Mouse (Mus musculus): ENCODE results near the gene Ranbp3. TPM values are rescaled to one million over a fixed set of nuclear protein-coding genes. Genes with fewer than 3 reads are reported as not detected.

Gene Ranbp3
- total and polyA plus RNA-seq, 3 experiments, result 77.9 to 86.0 (median 79.5) TPM

- H3K9ac ChIP-seq (ENCODE audit: insufficient read depth, low read depth), result no peak overlapping the region
- H3K4me3 ChIP-seq (replicated peaks in 1 of 3; ENCODE audit: low read depth in 2 of 3, low read length in 2 of 3, poor library complexity in 1 of 3), result no peak overlapping the region
- no peak for DNase-seq (ENCODE audit: extremely low read depth)
- H3K27me3 ChIP-seq (replicated peaks), result peaks cover 36% of the 10 kb centered on the region
- H3K9me3 ChIP-seq (replicated peaks; ENCODE audit: low read length), result no peaks in the 10 kb centered on the region
- H3K4me2 ChIP-seq (ENCODE audit: insufficient read depth, low read depth, poor library complexity, severe bottlenecking), result 0 out of 2 replicates have a peak overlapping the region, but pooled peaks have one; percentile 5
- dilution Hi-C loops (cut with MboI; ENCODE audit: extremely low pct_ligation_motif_present, extremely low pct_unique_long_range_greater_than_20kb, low sequenced_read_pairs), result no loop called here
- in situ Hi-C loops (cut with MboI; ENCODE audit: low pct_ligation_motif_present, low pct_unique_long_range_greater_than_20kb, low sequenced_read_pairs), result no loop called here
- H3K4me1 ChIP-seq (ENCODE audit: control insufficient read depth in 1 of 2, insufficient read depth in 2 of 2), result peaks cover 6 to 24% of the 10 kb centered on the region in 2 experiments
- H3K36me3 ChIP-seq (replicated peaks in 1 of 2; ENCODE audit: control insufficient read depth in 1 of 2, insufficient read depth in 1 of 2, low read length in 1 of 2), result peaks cover 5 to 16% of the 10 kb centered on the region in 2 experiments
- no peaks in the 10 kb centered on the region for H3K79me2 ChIP-seq (replicated peaks; ENCODE audit: control insufficient read depth, extremely low read depth, insufficient read depth, poor library complexity, severe bottlenecking)
- TF ChIP-seq ZC3H11A (IDR thresholded peaks at IDR 0.05; ENCODE audit: low read depth, low read length) (no peak), MAZ (IDR thresholded peaks at IDR 0.05; ENCODE audit: low read depth, low read length) (no peak), MXI1 (IDR thresholded peaks at IDR 0.05; ENCODE audit: low read depth, low read length) (no peak), MAFK (IDR thresholded peaks at IDR 0.05; ENCODE audit: insufficient replicate concordance, low read length) (no peak), POLR2A (IDR thresholded peaks at IDR 0.05; ENCODE audit: low read depth, low read length) (no peak), EP300 (IDR thresholded peaks at IDR 0.05; ENCODE audit: low read length) (no peak), MEF2A (IDR thresholded peaks at IDR 0.05; ENCODE audit: borderline replicate concordance, low read depth, low read length) (no peak), HCFC1 (IDR thresholded peaks at IDR 0.05; ENCODE audit: low read depth, low read length) (no peak), E2F4 (IDR thresholded peaks at IDR 0.05; ENCODE audit: insufficient replicate concordance, low read depth, low read length) (no peak), NRF1 (IDR thresholded peaks at IDR 0.05; ENCODE audit: low read depth, low read length) (no peak), ETS1 (conservative IDR thresholded peaks at IDR 0.05; ENCODE audit: low read depth, low read length) (no peak), USF2 (conservative IDR thresholded peaks at IDR 0.05; ENCODE audit: low read depth, low read length) (no peak), SMC3 (IDR thresholded peaks at IDR 0.05; ENCODE audit: low read depth, low read length) (no peak), CTCF (conservative IDR thresholded peaks at IDR 0.05 in 1 of 2, IDR thresholded peaks at IDR 0.05 in 1 of 2; ENCODE audit: low read depth in 2 of 2, low read length in 2 of 2) (no peak), SIN3A (IDR thresholded peaks at IDR 0.05; ENCODE audit: low read length) (no peak), MYC (IDR thresholded peaks at IDR 0.05; ENCODE audit: low read depth, low read length) (no peak), KAT2A (IDR thresholded peaks at IDR 0.05; ENCODE audit: insufficient replicate concordance, low read length) (no peak), UBTF (IDR thresholded peaks at IDR 0.05; ENCODE audit: low read depth, low read length) (no peak), GABPA (IDR thresholded peaks at IDR 0.05; ENCODE audit: insufficient replicate concordance, low read depth, low read length) (no peak)
- no peak overlapping the region for H3K27ac ChIP-seq (ENCODE audit: insufficient read depth, low read depth)
These were observed 55.0 kb downstream of the Ranbp3 start for GRCm38 (mm10) chr17:56728117-56728516.

- dilution Hi-C loops (cut with MboI; ENCODE audit: extremely low pct_ligation_motif_present, extremely low pct_unique_long_range_greater_than_20kb, low sequenced_read_pairs), result no loop called here
- Histone ChIP-seq H3K79me2 (replicated peaks; ENCODE audit: control insufficient read depth, extremely low read depth, insufficient read depth, poor library complexity, severe bottlenecking) (no peaks in the 10 kb centered on the region), H3K4me2 (ENCODE audit: insufficient read depth, low read depth, poor library complexity, severe bottlenecking) (no peak overlapping the region), H3K9me3 (replicated peaks; ENCODE audit: low read length) (no peaks in the 10 kb centered on the region), H3K4me3 (replicated peaks in 1 of 3; ENCODE audit: low read depth in 2 of 3, low read length in 2 of 3, poor library complexity in 1 of 3) (no peak overlapping the region), H3K36me3 (replicated peaks in 1 of 2; ENCODE audit: control insufficient read depth in 1 of 2, insufficient read depth in 1 of 2, low read length in 1 of 2) (peaks cover 0 to 6% of the 10 kb centered on the region in 2 experiments), H3K9ac (ENCODE audit: insufficient read depth, low read depth) (no peak overlapping the region), H3K27ac (ENCODE audit: insufficient read depth, low read depth) (no peak overlapping the region), H3K4me1 (ENCODE audit: control insufficient read depth in 1 of 2, insufficient read depth in 2 of 2) (peaks cover 6 to 24% of the 10 kb centered on the region in 2 experiments), H3K27me3 (replicated peaks) (peaks cover 46% of the 10 kb centered on the region)
- in situ Hi-C loops (cut with MboI; ENCODE audit: low pct_ligation_motif_present, low pct_unique_long_range_greater_than_20kb, low sequenced_read_pairs), result no loop called here
- DNase-seq (ENCODE audit: extremely low read depth), result no peak
- TF ChIP-seq RAD21 (IDR thresholded peaks at IDR 0.05; ENCODE audit: low read depth, low read length) (no peak), ZKSCAN1 (IDR thresholded peaks at IDR 0.05; ENCODE audit: borderline replicate concordance, low read depth, low read length) (no peak), MAZ (IDR thresholded peaks at IDR 0.05; ENCODE audit: low read depth, low read length) (no peak), E2F4 (IDR thresholded peaks at IDR 0.05; ENCODE audit: insufficient replicate concordance, low read depth, low read length) (no peak), CTCF (conservative IDR thresholded peaks at IDR 0.05 in 1 of 2, IDR thresholded peaks at IDR 0.05 in 1 of 2; ENCODE audit: low read depth in 2 of 2, low read length in 2 of 2) (no peak), USF1 (IDR thresholded peaks at IDR 0.05; ENCODE audit: low read depth, low read length) (no peak), ZMIZ1 (IDR thresholded peaks at IDR 0.05; ENCODE audit: low read depth, low read length) (no peak), SMC3 (IDR thresholded peaks at IDR 0.05; ENCODE audit: low read depth, low read length) (no peak), MEF2A (IDR thresholded peaks at IDR 0.05; ENCODE audit: borderline replicate concordance, low read depth, low read length) (no peak), EP300 (IDR thresholded peaks at IDR 0.05; ENCODE audit: low read length) (no peak), ELF1 (IDR thresholded peaks at IDR 0.05; ENCODE audit: low read depth, low read length) (no peak), JUND (conservative IDR thresholded peaks at IDR 0.05; ENCODE audit: low read depth, low read length) (no peak), NRF1 (IDR thresholded peaks at IDR 0.05; ENCODE audit: low read depth, low read length) (no peak), POLR2A (IDR thresholded peaks at IDR 0.05; ENCODE audit: low read depth, low read length) (no peak), NELFE (IDR thresholded peaks at IDR 0.05; ENCODE audit: low read depth, low read length) (no peak)
These were observed 56.1 kb downstream of the Ranbp3 start for GRCm38 (mm10) chr17:56729151-56729550.

All from CH12.LX (cell line).